Mouse (Mus musculus): ENCODE data around the gene Raver2. TPM values are rescaled to one million over a fixed set of nuclear protein-coding genes. Genes with fewer than 3 reads are reported as not detected.
"Not testable (repeated sequence)": the region's sequence is repeated elsewhere in the genome, so short reads cannot be mapped to it uniquely, and the experiment has no call there.

Gene Raver2
- polyA plus RNA-seq, 1 experiment from 2014 or later, result 3.9 TPM

DNA sequence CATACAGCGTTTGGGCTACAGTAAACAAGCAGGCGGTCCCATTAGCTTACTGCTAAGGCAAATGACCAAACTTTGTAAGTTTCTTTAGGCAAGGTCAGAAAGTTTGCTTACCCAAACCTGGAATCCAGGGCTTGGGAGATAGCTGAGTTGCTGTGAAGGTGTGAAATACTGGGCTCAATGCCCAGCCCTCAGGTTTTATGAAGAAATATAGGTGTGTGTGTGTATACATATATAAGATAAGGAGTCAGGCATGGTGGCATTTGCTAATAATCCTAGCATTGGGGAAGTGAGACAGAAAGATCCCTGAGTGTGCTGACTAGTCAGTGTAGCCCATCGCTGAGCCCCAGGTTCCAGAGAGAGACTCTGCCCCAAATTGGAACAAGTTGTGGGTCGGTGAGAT, 16.1 kb downstream of the Raver2 start:
- TF ChIP-seq CTCF (IDR thresholded peaks at IDR 0.05; ENCODE audit: low read depth) (no peak), EP300 (optimal IDR thresholded peaks at IDR 0.05) (no peak)
- Histone ChIP-seq H3K4me2 (replicated peaks; ENCODE audit: low read depth) (no peak overlapping the region), H3K27me3 (ENCODE audit: control insufficient read depth, insufficient read depth, low read length) (no peaks in the 10 kb centered on the region), H3K27ac (replicated peaks) (no peak overlapping the region), H3K9ac (ENCODE audit: low read length) (no peak overlapping the region), H3K9me3 (ENCODE audit: control insufficient read depth, low read length) (no peaks in the 10 kb centered on the region), H3K4me1 (replicated peaks; ENCODE audit: control insufficient read depth, insufficient read depth) (no peaks in the 10 kb centered on the region), H3K36me3 (ENCODE audit: control insufficient read depth, insufficient read depth, low read length) (no peaks in the 10 kb centered on the region), H3K4me3 (ENCODE audit: low read depth, low read length) (no peak overlapping the region)
- 48% methylated on average over 4 of the region's 4 CpGs for WGBS
- peak; percentile 56; the same call in 1 of the 2 replicates for ATAC-seq (ENCODE audit: low FRiP score, low TSS enrichment)
- DNase-seq (ENCODE audit: low spot score), result peak; percentile 50

- Histone ChIP-seq H3K4me2 (replicated peaks; ENCODE audit: low read depth) (no peak overlapping the region), H3K4me3 (ENCODE audit: low read depth, low read length) (no peak overlapping the region), H3K27me3 (ENCODE audit: control insufficient read depth, insufficient read depth, low read length) (no peaks in the 10 kb centered on the region), H3K4me1 (replicated peaks; ENCODE audit: control insufficient read depth, insufficient read depth) (no peaks in the 10 kb centered on the region), H3K9ac (ENCODE audit: low read length) (no peak overlapping the region), H3K9me3 (ENCODE audit: control insufficient read depth, low read length) (no peaks in the 10 kb centered on the region), H3K36me3 (ENCODE audit: control insufficient read depth, insufficient read depth, low read length) (no peaks in the 10 kb centered on the region), H3K27ac (replicated peaks) (no peak overlapping the region)
- WGBS, result 67% methylated on average over 3 of the region's 3 CpGs
- ATAC-seq (ENCODE audit: low FRiP score, low TSS enrichment) (peak; percentile 78), DNase-seq (ENCODE audit: low spot score) (peak; percentile 46)
- TF ChIP-seq EP300 (optimal IDR thresholded peaks at IDR 0.05), result no peak
- no peak for TF ChIP-seq CTCF (IDR thresholded peaks at IDR 0.05; ENCODE audit: low read depth)
Observed at GRCm38 (mm10) chr4:101086040-101086439, 17.3 kb downstream of the Raver2 start.

DNA sequence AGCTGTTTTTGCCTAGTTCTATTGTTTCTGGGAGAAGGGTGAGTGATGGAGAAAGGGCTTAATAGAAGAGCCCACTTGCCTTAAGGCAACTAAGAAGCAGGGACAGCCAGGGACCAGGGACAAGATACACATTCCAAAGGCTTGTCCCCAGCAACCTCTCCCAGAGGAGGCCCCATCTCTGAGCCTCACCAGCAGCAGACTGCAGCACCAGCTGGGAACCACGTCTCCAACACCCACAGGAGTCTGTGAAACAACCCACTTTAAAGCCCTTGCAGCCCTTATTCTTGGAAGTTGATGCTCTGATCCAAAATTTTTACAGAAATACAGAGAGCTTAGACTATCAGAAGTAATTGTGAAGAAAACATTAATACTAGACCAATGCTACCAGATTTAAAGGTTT, 18.9 kb downstream of the Raver2 start:
- Histone ChIP-seq H3K9me3 (ENCODE audit: control insufficient read depth, low read length) (no peaks in the 10 kb centered on the region), H3K36me3 (ENCODE audit: control insufficient read depth, insufficient read depth, low read length) (no peaks in the 10 kb centered on the region), H3K9ac (ENCODE audit: low read length) (no peak overlapping the region), H3K4me3 (ENCODE audit: low read depth, low read length) (no peak overlapping the region), H3K4me1 (replicated peaks; ENCODE audit: control insufficient read depth, insufficient read depth) (no peaks in the 10 kb centered on the region), H3K27me3 (ENCODE audit: control insufficient read depth, insufficient read depth, low read length) (no peaks in the 10 kb centered on the region), H3K4me2 (replicated peaks; ENCODE audit: low read depth) (no peak overlapping the region), H3K27ac (replicated peaks) (no peak overlapping the region)
- no peak for TF ChIP-seq EP300 (optimal IDR thresholded peaks at IDR 0.05)
- no peak for TF ChIP-seq CTCF (IDR thresholded peaks at IDR 0.05; ENCODE audit: low read depth)
- DNase-seq (ENCODE audit: low spot score), result no peak
- no peak for ATAC-seq (ENCODE audit: low FRiP score, low TSS enrichment)
- WGBS, result 40% methylated on average over 1 of the region's 1 CpGs

GRCm38 (mm10) chr4:101090630-101091029, 21.8 kb downstream of the Raver2 start:
- not testable (repeated sequence) for H3K27ac ChIP-seq (replicated peaks); DNase-seq (ENCODE audit: low spot score); H3K4me2 ChIP-seq (replicated peaks; ENCODE audit: low read depth); H3K27me3 ChIP-seq (ENCODE audit: control insufficient read depth, insufficient read depth, low read length); H3K4me1 ChIP-seq (replicated peaks; ENCODE audit: control insufficient read depth, insufficient read depth); ATAC-seq (ENCODE audit: low FRiP score, low TSS enrichment); H3K36me3 ChIP-seq (ENCODE audit: control insufficient read depth, insufficient read depth, low read length); H3K9me3 ChIP-seq (ENCODE audit: control insufficient read depth, low read length); H3K9ac ChIP-seq (ENCODE audit: low read length); H3K4me3 ChIP-seq (ENCODE audit: low read depth, low read length)
- WGBS, result 90% methylated on average over 3 of the region's 3 CpGs
- TF ChIP-seq CTCF (IDR thresholded peaks at IDR 0.05; ENCODE audit: low read depth), result peak; percentile 50

DNA sequence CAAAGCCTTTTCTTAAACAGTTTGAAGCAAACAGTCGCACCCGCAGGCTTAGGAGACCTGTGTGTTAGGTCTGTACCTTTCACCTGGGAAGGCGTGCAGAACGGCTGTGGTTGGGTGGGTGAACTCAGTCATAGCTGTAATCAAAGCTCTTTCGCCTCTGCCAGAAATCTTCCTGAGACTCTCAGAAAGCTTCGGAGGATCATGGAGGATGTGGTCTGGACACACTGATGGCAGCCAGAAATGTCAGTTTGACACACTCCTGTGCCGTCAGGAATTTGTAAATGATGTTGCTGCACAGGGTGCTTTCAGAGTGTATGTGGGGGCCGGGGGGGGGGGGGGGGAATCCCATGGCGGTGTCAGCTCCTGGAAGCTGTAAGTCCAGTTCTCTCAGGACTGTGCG, 24.5 kb downstream of the Raver2 start:
- DNase-seq (ENCODE audit: low spot score) (no peak), ATAC-seq (ENCODE audit: low FRiP score, low TSS enrichment) (peak; percentile 70; the same call in 1 of the 2 replicates)
- TF ChIP-seq EP300 (optimal IDR thresholded peaks at IDR 0.05), result no peak
- TF ChIP-seq CTCF (IDR thresholded peaks at IDR 0.05; ENCODE audit: low read depth), result no peak
- H3K27me3 ChIP-seq (ENCODE audit: control insufficient read depth, insufficient read depth, low read length), result no peaks in the 10 kb centered on the region
- WGBS, result 43% methylated on average over 9 of the region's 10 CpGs
- H3K9ac ChIP-seq (ENCODE audit: low read length), result no peak overlapping the region; the same call in 1 of the 2 replicates
- H3K36me3 ChIP-seq (ENCODE audit: control insufficient read depth, insufficient read depth, low read length), result no peaks in the 10 kb centered on the region
- no peak overlapping the region for H3K4me3 ChIP-seq (ENCODE audit: low read depth, low read length)
- no peak overlapping the region for H3K4me2 ChIP-seq (replicated peaks; ENCODE audit: low read depth)
- no peaks in the 10 kb centered on the region for H3K4me1 ChIP-seq (replicated peaks; ENCODE audit: control insufficient read depth, insufficient read depth)
- no peaks in the 10 kb centered on the region for H3K9me3 ChIP-seq (ENCODE audit: control insufficient read depth, low read length)
- peak overlapping the region; percentile 58; the same call in 1 of the 2 replicates for H3K27ac ChIP-seq (replicated peaks)

DNA sequence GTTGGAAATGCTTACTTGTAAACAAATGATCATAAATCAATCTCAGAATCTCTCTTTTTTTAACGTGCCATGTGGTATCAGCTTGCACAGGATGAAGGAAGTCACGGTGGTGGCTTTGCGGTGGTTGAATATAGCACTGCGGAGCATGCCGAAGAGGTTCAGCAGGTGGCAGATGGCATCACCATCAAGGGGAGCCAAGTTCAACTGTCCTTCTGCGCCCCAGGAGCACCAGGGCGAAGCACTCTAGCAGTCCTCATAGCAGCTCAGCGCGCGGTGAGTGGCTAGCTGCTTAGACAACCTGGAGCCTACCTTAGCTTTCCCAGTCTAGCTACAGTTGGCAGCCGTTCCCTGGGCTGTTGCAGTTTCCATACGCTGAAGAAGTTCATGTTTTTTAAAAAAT, 38.3 kb downstream of the Raver2 start:
- Histone ChIP-seq H3K4me2 (replicated peaks; ENCODE audit: low read depth) (no peak overlapping the region), H3K4me1 (replicated peaks; ENCODE audit: control insufficient read depth, insufficient read depth) (no peaks in the 10 kb centered on the region), H3K36me3 (ENCODE audit: control insufficient read depth, insufficient read depth, low read length) (no peaks in the 10 kb centered on the region), H3K9ac (ENCODE audit: low read length) (no peak overlapping the region), H3K4me3 (ENCODE audit: low read depth, low read length) (no peak overlapping the region), H3K27ac (replicated peaks) (no peak overlapping the region), H3K27me3 (ENCODE audit: control insufficient read depth, insufficient read depth, low read length) (no peaks in the 10 kb centered on the region), H3K9me3 (ENCODE audit: control insufficient read depth, low read length) (no peaks in the 10 kb centered on the region)
- TF ChIP-seq CTCF (IDR thresholded peaks at IDR 0.05; ENCODE audit: low read depth), result no peak
- TF ChIP-seq EP300 (optimal IDR thresholded peaks at IDR 0.05), result no peak
- ATAC-seq (ENCODE audit: low FRiP score, low TSS enrichment) (no peak), DNase-seq (ENCODE audit: low spot score) (no peak)
- WGBS, result 84% methylated on average over 12 of the region's 12 CpGs

Data from stomach, postnatal 0 days (tissue).